Mouse (Mus musculus): Measurements from ENCODE around the gene Csrnp1. TPM values are rescaled to one million over a fixed set of nuclear protein-coding genes. Genes with fewer than 3 reads are reported as not detected.

The Csrnp1 gene
- polyA plus RNA-seq, 1 experiment from 2014 or later = 1.5 TPM

DNA sequence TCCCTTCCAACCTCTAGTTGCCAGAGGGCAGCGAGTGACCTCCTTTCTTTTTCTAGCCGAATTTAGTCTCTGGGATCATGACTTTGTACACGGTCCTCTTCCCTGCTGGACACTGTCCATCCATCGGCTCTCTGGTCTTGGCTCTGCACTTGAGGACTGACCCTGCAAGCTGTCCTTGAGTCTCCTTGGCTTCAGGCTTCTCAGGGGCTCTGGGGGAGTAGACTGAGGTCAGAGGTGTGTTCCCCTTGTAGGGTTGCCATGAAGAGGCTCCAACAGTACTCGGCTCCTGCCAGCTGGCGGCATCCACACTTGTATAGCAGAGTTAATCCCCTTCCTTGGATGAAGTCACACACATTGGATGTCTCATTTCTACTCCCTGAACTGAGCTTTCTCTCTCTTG is 15.2 kb upstream of the Csrnp1 start:
- DNase-seq (ENCODE audit: low spot score) = no peak

DNA sequence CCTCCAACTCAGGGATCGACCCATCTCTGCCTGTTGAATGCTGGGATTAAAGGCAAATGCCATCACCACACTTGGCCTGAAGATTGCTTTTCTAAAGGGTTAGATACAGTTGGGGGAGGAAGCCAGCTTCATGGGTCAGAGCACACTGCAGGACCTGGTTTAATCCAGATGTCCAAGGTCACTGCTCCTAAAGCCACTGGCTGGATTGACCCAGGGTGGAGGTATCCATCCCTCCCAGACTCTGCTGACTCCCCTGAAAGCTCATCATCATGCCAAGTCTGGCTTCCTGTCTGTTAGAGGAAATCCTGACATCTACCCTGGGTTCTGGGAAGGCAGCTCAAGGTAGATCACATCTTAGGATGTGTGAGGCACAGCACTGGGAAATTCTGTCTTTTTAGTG is 14.3 kb upstream of the Csrnp1 start:
- Histone ChIP-seq H3K9ac (ENCODE audit: low read length) (no peak overlapping the region), H3K27me3 (ENCODE audit: control insufficient read depth, insufficient read depth, low read length) (no peaks in the 10 kb centered on the region), H3K4me3 (ENCODE audit: low read depth, low read length) (no peak overlapping the region), H3K36me3 (ENCODE audit: control insufficient read depth, insufficient read depth, low read length) (no peaks in the 10 kb centered on the region), H3K9me3 (ENCODE audit: control insufficient read depth, low read length) (no peaks in the 10 kb centered on the region), H3K4me1 (ENCODE audit: control insufficient read depth, insufficient read depth, low read length) (no peaks in the 10 kb centered on the region; the same call in 1 of the 2 replicates), H3K4me2 (ENCODE audit: low read depth, severe bottlenecking) (no peak overlapping the region), H3K27ac (replicated peaks; ENCODE audit: low read depth, low read length) (no peak overlapping the region)
- ATAC-seq (ENCODE audit: insufficient number of reproducible peaks, low FRiP score, low TSS enrichment, low read depth) (no peak), DNase-seq (ENCODE audit: low spot score) (no peak)
- 86% methylated on average over 1 of the region's 1 CpGs for WGBS

More for the DNA sequence above, 15.2 kb upstream of the Csrnp1 start:
- WGBS = 81% methylated on average over 6 of the region's 6 CpGs
- H3K9me3 ChIP-seq (ENCODE audit: control insufficient read depth, low read length) = no peaks in the 10 kb centered on the region
- no peak overlapping the region for H3K27ac ChIP-seq (replicated peaks; ENCODE audit: low read depth, low read length)
- no peaks in the 10 kb centered on the region; the same call in 1 of the 2 replicates for H3K4me1 ChIP-seq (ENCODE audit: control insufficient read depth, insufficient read depth, low read length)
- no peak overlapping the region for H3K4me2 ChIP-seq (ENCODE audit: low read depth, severe bottlenecking)
- no peak overlapping the region for H3K9ac ChIP-seq (ENCODE audit: low read length)
- no peak for ATAC-seq (ENCODE audit: insufficient number of reproducible peaks, low FRiP score, low TSS enrichment, low read depth)
- H3K36me3 ChIP-seq (ENCODE audit: control insufficient read depth, insufficient read depth, low read length) = no peaks in the 10 kb centered on the region
- H3K4me3 ChIP-seq (ENCODE audit: low read depth, low read length) = no peak overlapping the region
- no peaks in the 10 kb centered on the region for H3K27me3 ChIP-seq (ENCODE audit: control insufficient read depth, insufficient read depth, low read length)

DNA sequence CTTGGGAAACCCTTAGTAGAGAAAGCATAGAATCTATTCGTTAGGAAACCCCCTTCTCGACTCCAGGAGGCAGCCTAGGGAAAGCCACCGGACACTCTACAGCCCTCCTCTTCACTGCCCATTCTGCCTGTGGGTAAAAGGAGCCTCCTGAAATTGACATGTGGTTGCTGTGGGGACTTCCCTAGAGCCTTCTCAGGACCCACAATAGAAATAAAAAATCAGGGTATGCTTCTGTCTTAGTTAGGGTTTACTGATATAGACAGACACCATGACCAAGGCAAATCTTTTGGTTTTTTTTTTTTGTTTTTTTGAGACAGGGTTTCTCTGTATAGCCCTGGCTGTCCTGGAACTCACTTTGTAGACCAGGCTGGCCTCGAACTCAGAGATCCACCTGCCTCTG is 11.6 kb upstream of the Csrnp1 start:
- H3K4me1 ChIP-seq (ENCODE audit: control insufficient read depth, insufficient read depth, low read length) = no peaks in the 10 kb centered on the region
- no peak overlapping the region for H3K4me3 ChIP-seq (ENCODE audit: low read depth, low read length)
- WGBS = 86% methylated on average over 4 of the region's 4 CpGs
- no peak overlapping the region for H3K4me2 ChIP-seq (ENCODE audit: low read depth, severe bottlenecking)
- H3K9me3 ChIP-seq (ENCODE audit: control insufficient read depth, low read length) = no peaks in the 10 kb centered on the region
- H3K9ac ChIP-seq (ENCODE audit: low read length) = no peak overlapping the region
- ATAC-seq (ENCODE audit: insufficient number of reproducible peaks, low FRiP score, low TSS enrichment, low read depth) (no peak), DNase-seq (ENCODE audit: low spot score) (no peak)
- no peak overlapping the region for H3K27ac ChIP-seq (replicated peaks; ENCODE audit: low read depth, low read length)
- H3K36me3 ChIP-seq (ENCODE audit: control insufficient read depth, insufficient read depth, low read length) = no peaks in the 10 kb centered on the region
- H3K27me3 ChIP-seq (ENCODE audit: control insufficient read depth, insufficient read depth, low read length) = no peaks in the 10 kb centered on the region

DNA sequence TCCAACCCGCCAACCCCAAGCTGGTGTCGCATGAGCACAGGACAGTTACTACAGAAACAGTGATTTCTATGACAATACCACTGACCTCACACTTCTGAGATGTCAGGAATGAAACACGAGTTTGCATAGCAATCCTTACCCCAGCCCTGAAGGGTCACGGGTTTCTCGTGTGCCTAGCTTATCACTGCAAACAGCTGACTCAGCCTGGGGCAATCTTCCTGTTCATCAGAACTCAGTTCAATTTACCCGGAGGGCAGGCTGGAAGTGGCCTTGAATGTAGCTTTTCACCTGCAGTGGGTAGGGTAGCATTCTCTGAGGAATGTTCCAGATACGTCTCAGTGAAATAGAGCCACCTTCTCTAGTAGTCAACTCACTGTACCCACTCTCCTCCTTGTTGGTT is 9.7 kb upstream of the Csrnp1 start:
- H3K36me3 ChIP-seq (ENCODE audit: control insufficient read depth, insufficient read depth, low read length) = no peaks in the 10 kb centered on the region
- no peak overlapping the region for H3K9ac ChIP-seq (ENCODE audit: low read length)
- no peak for DNase-seq (ENCODE audit: low spot score)
- H3K4me1 ChIP-seq (ENCODE audit: control insufficient read depth, insufficient read depth, low read length) = no peaks in the 10 kb centered on the region
- no peak overlapping the region for H3K27ac ChIP-seq (replicated peaks; ENCODE audit: low read depth, low read length)
- H3K4me2 ChIP-seq (ENCODE audit: low read depth, severe bottlenecking) = no peak overlapping the region
- H3K4me3 ChIP-seq (ENCODE audit: low read depth, low read length) = no peak overlapping the region
- H3K9me3 ChIP-seq (ENCODE audit: control insufficient read depth, low read length) = no peaks in the 10 kb centered on the region
- no peak for ATAC-seq (ENCODE audit: insufficient number of reproducible peaks, low FRiP score, low TSS enrichment, low read depth)
- no peaks in the 10 kb centered on the region for H3K27me3 ChIP-seq (ENCODE audit: control insufficient read depth, insufficient read depth, low read length)
- 78% methylated on average over 7 of the region's 7 CpGs for WGBS

DNA sequence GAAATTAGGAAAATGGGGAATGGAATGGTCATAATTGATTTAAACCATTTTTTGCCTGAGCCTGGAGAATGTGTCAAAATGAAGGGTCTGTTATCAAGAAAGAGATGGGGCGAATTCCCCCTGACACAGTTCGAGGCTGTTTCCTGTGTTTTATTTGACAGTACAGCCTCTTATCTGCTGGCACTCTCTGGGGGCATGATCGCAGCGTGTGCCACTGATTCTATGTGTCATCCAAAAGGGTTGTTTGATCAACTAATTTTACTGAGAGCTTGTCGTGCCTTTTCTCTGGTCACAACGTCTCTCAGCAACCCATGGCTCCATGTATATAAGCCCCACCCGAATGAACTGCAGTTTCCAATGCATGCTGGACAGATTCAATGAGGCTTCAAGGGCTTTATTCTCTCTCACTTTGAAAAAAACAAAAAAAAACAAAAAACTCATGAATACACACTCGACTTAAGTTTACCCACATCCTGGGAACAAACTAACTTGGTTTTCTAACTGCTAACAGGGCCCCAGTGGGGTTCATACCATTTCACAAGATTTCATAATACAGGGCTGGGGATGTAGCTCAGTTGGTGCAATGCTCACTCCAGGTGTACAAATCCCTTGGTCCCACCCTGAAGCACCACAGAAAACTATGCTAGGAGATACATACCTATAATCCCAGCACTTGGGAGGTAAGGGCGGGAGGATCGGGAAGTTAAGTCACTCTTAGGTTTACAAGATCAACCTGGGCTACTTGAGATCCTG is 8.8 kb upstream of the Csrnp1 start:
- DNase-seq (ENCODE audit: low spot score) (no peak), ATAC-seq (ENCODE audit: insufficient number of reproducible peaks, low FRiP score, low TSS enrichment, low read depth) (no peak)
- Histone ChIP-seq H3K9ac (ENCODE audit: low read length) (no peak overlapping the region), H3K9me3 (ENCODE audit: control insufficient read depth, low read length) (no peaks in the 10 kb centered on the region), H3K4me1 (ENCODE audit: control insufficient read depth, insufficient read depth, low read length) (no peaks in the 10 kb centered on the region), H3K36me3 (ENCODE audit: control insufficient read depth, insufficient read depth, low read length) (no peaks in the 10 kb centered on the region), H3K27me3 (ENCODE audit: control insufficient read depth, insufficient read depth, low read length) (no peaks in the 10 kb centered on the region), H3K27ac (replicated peaks; ENCODE audit: low read depth, low read length) (no peak overlapping the region), H3K4me3 (ENCODE audit: low read depth, low read length) (no peak overlapping the region), H3K4me2 (ENCODE audit: low read depth, severe bottlenecking) (no peak overlapping the region)
- 83% methylated on average over 10 of the region's 10 CpGs for WGBS

DNA sequence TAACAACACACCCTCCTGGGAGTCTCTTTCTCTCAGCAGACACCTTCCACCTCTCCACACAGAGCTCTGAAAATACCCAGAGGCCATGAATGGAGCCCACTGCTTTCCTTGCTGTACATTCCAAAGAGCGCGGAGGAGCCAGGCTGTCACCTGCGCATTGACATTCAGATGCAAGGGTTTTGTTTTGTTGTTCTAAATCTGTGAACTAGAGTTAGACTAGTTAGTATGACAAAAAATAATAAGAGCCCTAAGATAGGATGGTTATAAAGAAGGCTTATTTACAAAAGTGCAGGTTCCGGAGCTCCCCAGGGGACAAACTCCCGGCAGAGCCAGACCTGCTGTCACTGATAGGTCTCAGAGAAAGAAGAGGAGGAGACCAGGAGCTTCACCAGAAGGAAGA is 6.9 kb upstream of the Csrnp1 start:
- no peaks in the 10 kb centered on the region for H3K36me3 ChIP-seq (ENCODE audit: control insufficient read depth, insufficient read depth, low read length)
- H3K4me1 ChIP-seq (ENCODE audit: control insufficient read depth, insufficient read depth, low read length) = no peaks in the 10 kb centered on the region
- DNase-seq (ENCODE audit: low spot score) = no peak
- no peak overlapping the region for H3K27ac ChIP-seq (replicated peaks; ENCODE audit: low read depth, low read length)
- H3K9ac ChIP-seq (ENCODE audit: low read length) = no peak overlapping the region
- no peak overlapping the region for H3K4me2 ChIP-seq (ENCODE audit: low read depth, severe bottlenecking)
- H3K4me3 ChIP-seq (ENCODE audit: low read depth, low read length) = no peak overlapping the region
- no peaks in the 10 kb centered on the region for H3K27me3 ChIP-seq (ENCODE audit: control insufficient read depth, insufficient read depth, low read length)
- WGBS = 31% methylated on average over 5 of the region's 5 CpGs
- no peaks in the 10 kb centered on the region for H3K9me3 ChIP-seq (ENCODE audit: control insufficient read depth, low read length)
- ATAC-seq (ENCODE audit: insufficient number of reproducible peaks, low FRiP score, low TSS enrichment, low read depth) = no peak

DNA sequence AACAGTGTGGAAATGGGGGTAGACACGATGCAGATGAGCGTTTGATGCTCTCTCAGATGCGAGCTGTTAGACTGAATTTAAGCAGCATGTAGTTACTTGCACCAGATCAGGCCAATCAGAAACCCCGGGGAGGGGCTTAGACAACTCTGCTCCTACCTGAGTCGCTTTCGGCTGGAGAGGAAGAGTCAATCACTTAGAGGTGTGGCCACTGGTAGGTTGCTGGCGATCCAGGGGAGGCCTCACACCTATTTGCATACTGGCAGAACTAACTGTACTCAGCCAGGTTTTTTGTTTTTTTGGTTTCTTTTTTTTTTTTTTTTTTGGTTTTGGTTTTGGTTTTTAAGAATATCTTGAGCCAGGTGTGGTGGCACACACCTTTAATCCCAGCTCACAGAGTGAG is 3.8 kb upstream of the Csrnp1 start:
- Histone ChIP-seq H3K4me1 (ENCODE audit: control insufficient read depth, insufficient read depth, low read length) (peaks cover 11% of the 10 kb centered on the region), H3K36me3 (ENCODE audit: control insufficient read depth, insufficient read depth, low read length) (no peaks in the 10 kb centered on the region), H3K9ac (ENCODE audit: low read length) (no peak overlapping the region), H3K4me2 (ENCODE audit: low read depth, severe bottlenecking) (no peak overlapping the region), H3K9me3 (ENCODE audit: control insufficient read depth, low read length) (no peaks in the 10 kb centered on the region), H3K27ac (replicated peaks; ENCODE audit: low read depth, low read length) (no peak overlapping the region), H3K4me3 (ENCODE audit: low read depth, low read length) (no peak overlapping the region), H3K27me3 (ENCODE audit: control insufficient read depth, insufficient read depth, low read length) (no peaks in the 10 kb centered on the region)
- 35% methylated on average over 7 of the region's 7 CpGs for WGBS
- no peak for DNase-seq (ENCODE audit: low spot score)
- no peak for ATAC-seq (ENCODE audit: insufficient number of reproducible peaks, low FRiP score, low TSS enrichment, low read depth)

DNA sequence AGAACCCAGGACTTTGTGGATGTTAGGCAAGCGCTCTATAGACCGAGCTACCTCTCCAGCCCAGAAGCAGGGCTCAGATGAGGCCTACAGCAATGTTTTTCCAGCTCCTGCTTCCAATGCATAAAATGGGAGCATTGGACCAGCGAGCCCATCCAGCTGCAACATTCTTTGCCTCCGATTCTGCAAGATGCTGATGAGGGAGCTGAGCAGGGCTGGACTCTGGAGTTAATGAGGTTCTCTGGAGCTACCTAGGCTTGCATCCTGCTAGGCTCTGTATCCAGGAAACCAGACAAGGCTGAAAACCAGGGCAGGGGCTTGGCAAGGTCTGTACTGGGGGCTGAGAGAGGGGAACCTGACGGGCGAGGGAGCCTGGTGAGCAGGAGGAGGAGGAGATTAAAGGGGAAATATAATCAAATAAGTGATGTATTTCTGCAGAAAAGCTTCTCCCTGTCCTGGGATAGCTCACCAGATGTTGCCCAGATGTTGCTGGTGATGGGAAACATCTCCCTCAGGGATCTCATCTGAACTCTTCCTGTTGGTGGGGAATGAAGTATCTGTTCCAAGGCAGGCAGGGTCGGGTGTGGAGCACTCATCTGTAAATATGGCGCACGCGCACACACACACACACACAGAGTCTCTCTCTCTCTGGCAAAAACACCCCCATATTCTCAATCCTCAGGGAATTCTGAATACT is 1.6 kb upstream of the Csrnp1 start:
- no peaks in the 10 kb centered on the region for H3K27me3 ChIP-seq (ENCODE audit: control insufficient read depth, insufficient read depth, low read length)
- H3K36me3 ChIP-seq (ENCODE audit: control insufficient read depth, insufficient read depth, low read length) = no peaks in the 10 kb centered on the region
- no peak overlapping the region for H3K4me2 ChIP-seq (ENCODE audit: low read depth, severe bottlenecking)
- no peaks in the 10 kb centered on the region for H3K9me3 ChIP-seq (ENCODE audit: control insufficient read depth, low read length)
- ATAC-seq (ENCODE audit: insufficient number of reproducible peaks, low FRiP score, low TSS enrichment, low read depth) = no peak
- 67% methylated on average over 10 of the region's 10 CpGs for whole genome bisulfite sequencing
- peaks cover 31% of the 10 kb centered on the region for H3K4me1 ChIP-seq (ENCODE audit: control insufficient read depth, insufficient read depth, low read length)
- no peak overlapping the region for H3K27ac ChIP-seq (replicated peaks; ENCODE audit: low read depth, low read length)
- no peak overlapping the region for H3K9ac ChIP-seq (ENCODE audit: low read length)
- DNase-seq (ENCODE audit: low spot score) = no peak
- no peak overlapping the region for H3K4me3 ChIP-seq (ENCODE audit: low read depth, low read length)

All from limb, embryonic 11.5 days (tissue).